Mouse (Mus musculus): Measurements from ENCODE around the gene Olfr576.

The Olfr576 gene

GRCm38 (mm10) chr7:102962360-102962759 lies at the start of gene Olfr576:
Gene Olfr576, plus strand, starts transcription at chr7:102962660.
- DNase-seq = no peak

- DNase-seq = no peak
These were observed 47.2 kb upstream of the Olfr576 start for GRCm38 (mm10) chr7:102915261-102915660.

DNA sequence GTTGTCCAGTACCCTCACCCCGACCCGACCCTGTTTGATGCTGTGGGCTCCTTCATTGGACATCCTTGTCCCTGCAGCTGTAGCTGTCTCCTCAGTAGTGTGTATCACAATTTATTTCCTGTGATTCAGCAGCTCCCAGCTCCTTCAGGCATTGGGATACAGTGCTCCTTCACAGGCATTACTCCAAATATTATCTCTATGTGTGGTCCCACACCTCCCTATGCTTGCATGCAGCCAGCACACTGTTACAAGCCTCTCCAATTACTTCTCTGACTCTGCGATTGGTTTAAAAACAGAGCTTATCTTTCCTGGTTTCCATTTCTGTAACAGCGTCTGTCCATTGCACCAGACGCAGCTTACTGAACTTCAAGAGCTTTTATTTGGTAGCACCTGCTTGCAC lies 46.1 kb upstream of the Olfr576 start:
- no peak for DNase-seq

DNA sequence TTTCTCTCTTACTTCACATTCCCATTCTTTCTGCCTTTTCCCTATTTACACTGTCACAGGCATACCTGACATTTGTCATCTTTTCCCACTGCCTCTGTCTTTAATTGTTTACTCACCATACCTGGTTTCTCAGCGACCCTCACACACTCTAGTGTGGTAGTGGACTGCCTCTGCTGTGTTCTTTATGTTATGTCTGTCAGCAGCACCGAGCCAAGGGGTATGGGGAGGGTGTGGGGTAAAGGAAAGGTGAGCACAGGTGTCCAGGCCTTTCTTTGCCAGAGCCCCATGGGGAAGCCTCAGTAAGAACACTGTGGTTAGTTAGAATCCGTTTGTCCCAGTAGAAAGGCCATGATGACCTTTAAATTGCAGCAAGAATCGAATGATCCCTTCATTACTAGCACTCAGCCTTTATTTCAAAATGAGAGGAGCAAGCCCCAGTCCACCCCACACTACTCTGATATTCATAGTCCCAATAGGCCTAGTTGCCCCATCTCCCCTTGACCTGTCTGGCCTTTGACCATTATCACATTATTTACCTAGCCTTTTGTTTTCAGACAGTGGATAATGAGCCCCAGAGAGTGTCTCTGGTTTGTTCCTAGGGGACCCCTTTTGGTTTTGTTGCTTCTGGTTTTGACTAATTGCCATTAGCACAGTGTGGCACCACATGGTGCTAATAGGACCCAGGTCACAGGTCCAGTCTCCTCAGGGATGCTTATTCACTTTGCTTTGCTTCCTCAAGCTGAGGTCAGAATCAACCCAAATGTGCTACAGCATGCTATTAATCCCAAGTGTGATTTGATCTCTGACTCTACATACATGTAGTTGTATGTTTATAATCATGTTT lies 45.2 kb upstream of the Olfr576 start, which contains the start of gene Olfr571:
Olfr571 (minus strand) TSS at position 505 of the 844 bp plus-strand sequence.
- no peak for DNase-seq

- DNase-seq = no peak
These were observed 42.8 kb upstream of the Olfr576 start for GRCm38 (mm10) chr7:102919632-102920031.

- DNase-seq = no peak
These were observed 38.4 kb upstream of the Olfr576 start, which contains the start of gene Olfr572 for GRCm38 (mm10) chr7:102924109-102924508. Gene Olfr572, plus strand, starts transcription at chr7:102924409.

GRCm38 (mm10) chr7:102927105-102927504 lies 35.4 kb upstream of the Olfr576 start:
- DNase-seq = no peak

GRCm38 (mm10) chr7:102942475-102942874 lies 20.0 kb upstream of the Olfr576 start, which contains the start of gene Olfr573-ps1:
Gene Olfr573-ps1, minus strand, starts transcription at chr7:102942575.
- no peak for DNase-seq

DNA sequence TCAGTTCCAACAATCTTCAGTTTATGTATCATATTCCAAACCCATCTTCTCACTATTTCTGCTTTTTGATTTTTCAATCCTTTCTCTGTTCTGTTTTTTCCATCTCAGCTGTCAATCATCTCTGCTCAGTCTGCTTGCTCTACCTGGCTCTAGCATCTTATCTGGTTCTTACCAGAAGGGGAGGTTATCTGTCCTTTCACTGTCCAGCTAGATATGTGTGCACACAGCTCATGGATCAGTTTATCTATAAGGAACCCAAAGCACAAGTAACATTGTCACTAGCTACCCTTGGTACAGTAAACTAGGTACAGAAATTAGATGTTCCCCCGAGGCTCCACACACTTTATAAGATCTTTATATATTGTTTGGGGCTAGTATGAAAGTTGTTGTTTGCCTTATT lies 19.0 kb upstream of the Olfr576 start:
- DNase-seq = no peak

- no peak for DNase-seq
These were observed 14.3 kb upstream of the Olfr576 start, which contains the start of gene Olfr574 for GRCm38 (mm10) chr7:102948167-102948566. Gene Olfr574, plus strand, starts transcription at chr7:102948467.

DNA sequence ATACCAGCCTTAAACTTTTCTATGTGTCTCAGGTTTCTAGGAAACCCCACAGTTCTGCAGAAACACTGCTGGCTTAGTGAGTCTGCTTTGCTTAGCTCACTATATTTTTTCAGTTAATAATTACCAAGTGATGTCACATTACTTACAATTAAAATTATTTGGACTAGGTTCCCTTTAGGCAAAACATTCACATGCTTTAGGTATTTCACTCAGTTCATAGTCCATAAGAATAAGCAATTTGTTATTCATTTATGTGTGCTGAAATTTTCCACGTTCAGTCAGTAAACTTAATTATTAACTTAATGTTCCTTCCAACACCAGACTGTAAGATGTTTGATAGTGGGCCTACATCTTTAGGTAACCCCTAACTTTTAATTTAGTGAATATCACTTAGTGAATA lies 11.7 kb upstream of the Olfr576 start:
- DNase-seq = no peak

DNA sequence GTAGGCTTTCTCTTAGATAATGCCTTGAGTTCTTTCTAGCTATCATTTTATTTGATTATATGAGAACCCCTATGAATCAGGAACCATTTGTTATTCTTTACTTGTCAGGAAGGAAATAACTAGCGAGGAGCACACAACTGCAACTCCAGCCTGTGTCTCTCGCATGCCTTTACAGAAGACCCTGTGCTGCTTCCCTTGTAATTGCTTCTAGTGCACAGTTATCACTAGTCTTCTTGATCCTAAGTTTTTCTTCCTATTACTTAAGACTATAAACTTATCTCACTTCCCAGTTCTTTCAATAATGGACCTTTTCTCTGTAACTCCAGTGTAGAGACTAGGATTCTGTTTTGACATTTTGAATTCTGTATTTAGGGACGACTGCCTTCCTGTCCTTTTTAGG lies 4.3 kb upstream of the Olfr576 start:
- no peak for DNase-seq

DNA sequence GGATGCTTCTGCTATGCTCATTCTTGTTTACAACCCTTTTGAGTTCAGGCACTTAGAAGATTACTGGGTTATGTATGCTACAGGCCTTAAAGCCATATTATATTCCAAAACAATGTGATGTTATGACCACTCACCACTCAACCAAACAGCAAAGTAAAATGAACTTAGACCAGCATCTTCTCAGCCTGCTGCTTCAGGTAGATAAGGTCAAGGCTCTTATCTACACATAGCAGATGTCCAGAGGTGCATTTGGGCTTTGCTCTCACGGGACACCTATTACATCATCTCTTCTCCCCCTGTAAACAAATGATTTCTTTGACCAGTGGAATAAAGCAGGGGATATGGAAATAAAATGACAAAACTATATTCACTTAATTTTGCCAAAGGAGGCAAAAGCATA lies 3.9 kb upstream of the Olfr576 start, which contains the start of gene Olfr575:
Olfr575 (minus strand) TSS at position 183 of the 400 bp plus-strand sequence.
- no peak for DNase-seq

DNA sequence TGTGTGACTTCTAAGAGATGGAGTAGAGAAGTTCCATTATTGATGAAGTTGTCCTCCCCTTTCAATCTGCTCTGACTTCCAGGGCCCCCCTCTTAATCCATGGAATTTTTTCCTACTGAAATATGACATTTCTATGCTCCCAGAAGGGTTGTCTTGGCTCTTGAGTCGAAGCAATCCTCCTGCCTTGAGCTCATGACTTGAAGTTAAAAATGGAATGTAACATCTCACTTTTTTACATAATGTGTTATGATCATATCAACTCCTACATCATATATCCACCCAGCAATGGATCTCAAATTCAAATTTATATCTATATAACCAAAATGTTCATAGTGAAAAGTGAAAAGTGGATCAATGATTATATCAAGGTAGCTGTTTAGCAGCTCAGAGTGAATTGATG lies 11.9 kb downstream of the Olfr576 start:
- DNase-seq = no peak

DNA sequence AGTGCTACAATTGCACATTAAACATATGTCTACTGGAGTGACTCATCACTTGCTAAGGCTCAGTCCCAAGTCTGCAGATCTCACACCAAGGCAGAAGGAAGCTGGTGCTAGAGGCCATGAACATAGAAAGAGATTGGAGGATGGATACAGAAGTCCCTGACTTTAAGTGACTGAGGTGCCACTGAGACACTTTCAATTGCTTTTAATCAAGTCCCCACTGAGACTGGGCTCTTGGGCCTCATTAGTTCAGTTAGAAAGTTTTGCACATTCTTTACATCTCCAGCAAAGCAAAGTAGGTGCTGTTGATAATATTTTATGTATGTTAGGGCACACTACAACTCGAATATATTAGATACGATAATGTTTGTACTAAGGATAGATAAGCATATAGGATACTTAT lies 13.4 kb downstream of the Olfr576 start, which contains the start of gene Olfr577:
Olfr577 (minus strand) TSS at position 101 of the 400 bp plus-strand sequence.
- no peak for DNase-seq

GRCm38 (mm10) chr7:102989224-102989623 lies 26.8 kb downstream of the Olfr576 start, which contains the start of gene Olfr578:
Gene Olfr578, minus strand, starts transcription at chr7:102989324.
- DNase-seq = no peak

Measured in right cerebral cortex, postnatal 4 days (tissue).